Mouse (Mus musculus): ENCODE measurements around the gene Wdr74. TPM values are rescaled to one million over a fixed set of nuclear protein-coding genes. Genes with fewer than 3 reads are reported as not detected.
"Not testable (repeated sequence)": the region's sequence is repeated elsewhere in the genome, so short reads cannot be mapped to it uniquely, and the experiment has no call there.

Wdr74 gene
- polyA plus RNA-seq, 1 experiment, result 18.3 TPM

- TF ChIP-seq POLR2A (IDR thresholded peaks at IDR 0.05; ENCODE audit: control insufficient read depth, low read depth, low read length), result no peak
- no peak for TF ChIP-seq CTCF (IDR thresholded peaks at IDR 0.05; ENCODE audit: control insufficient read depth, insufficient read depth, insufficient replicate concordance, low read depth, low read length)
- Histone ChIP-seq H3K4me3 (ENCODE audit: control insufficient read depth, low read depth, low read length) (no peak overlapping the region), H3K27ac (ENCODE audit: control insufficient read depth, insufficient read depth, low read depth, low read length) (no peak overlapping the region), H3K36me3 (ENCODE audit: control insufficient read depth, insufficient read depth, low read length) (no peaks in the 10 kb centered on the region), H3K27me3 (ENCODE audit: control insufficient read depth, insufficient read depth, low read length) (no peaks in the 10 kb centered on the region), H3K4me1 (ENCODE audit: control insufficient read depth, insufficient read depth, low read length) (peaks cover 4% of the 10 kb centered on the region)
These were observed 17.3 kb upstream of the Wdr74 start for GRCm38 (mm10) chr19:8718357-8718756.

GRCm38 (mm10) chr19:8719037-8719436, 16.6 kb upstream of the Wdr74 start:
- H3K27ac ChIP-seq (ENCODE audit: control insufficient read depth, insufficient read depth, low read depth, low read length); H3K36me3 ChIP-seq (ENCODE audit: control insufficient read depth, insufficient read depth, low read length); H3K27me3 ChIP-seq (ENCODE audit: control insufficient read depth, insufficient read depth, low read length); H3K4me3 ChIP-seq (ENCODE audit: control insufficient read depth, low read depth, low read length); H3K4me1 ChIP-seq (ENCODE audit: control insufficient read depth, insufficient read depth, low read length): not testable (repeated sequence)

- TF ChIP-seq CTCF (IDR thresholded peaks at IDR 0.05; ENCODE audit: control insufficient read depth, insufficient read depth, insufficient replicate concordance, low read depth, low read length), result no peak
- no peak for TF ChIP-seq POLR2A (IDR thresholded peaks at IDR 0.05; ENCODE audit: control insufficient read depth, low read depth, low read length)
- peaks cover 1% of the 10 kb centered on the region for H3K36me3 ChIP-seq (ENCODE audit: control insufficient read depth, insufficient read depth, low read length)
- H3K4me3 ChIP-seq (ENCODE audit: control insufficient read depth, low read depth, low read length), result no peak overlapping the region
- H3K4me1 ChIP-seq (ENCODE audit: control insufficient read depth, insufficient read depth, low read length), result no peaks in the 10 kb centered on the region; the same call in 1 of the 2 replicates
- no peaks in the 10 kb centered on the region for H3K27me3 ChIP-seq (ENCODE audit: control insufficient read depth, insufficient read depth, low read length)
- no peak overlapping the region for H3K27ac ChIP-seq (ENCODE audit: control insufficient read depth, insufficient read depth, low read depth, low read length)
These were observed 14.2 kb upstream of the Wdr74 start for GRCm38 (mm10) chr19:8721378-8721777.

- Histone ChIP-seq H3K27me3 (ENCODE audit: control insufficient read depth, insufficient read depth, low read length) (no peaks in the 10 kb centered on the region), H3K36me3 (ENCODE audit: control insufficient read depth, insufficient read depth, low read length) (peaks cover 1% of the 10 kb centered on the region), H3K4me3 (ENCODE audit: control insufficient read depth, low read depth, low read length) (no peak overlapping the region), H3K27ac (ENCODE audit: control insufficient read depth, insufficient read depth, low read depth, low read length) (no peak overlapping the region), H3K4me1 (ENCODE audit: control insufficient read depth, insufficient read depth, low read length) (no peaks in the 10 kb centered on the region; the same call in 1 of the 2 replicates)
- TF ChIP-seq POLR2A (IDR thresholded peaks at IDR 0.05; ENCODE audit: control insufficient read depth, low read depth, low read length) (no peak), CTCF (IDR thresholded peaks at IDR 0.05; ENCODE audit: control insufficient read depth, insufficient read depth, insufficient replicate concordance, low read depth, low read length) (no peak)
These were observed 13.6 kb upstream of the Wdr74 start for GRCm38 (mm10) chr19:8722021-8722420.

GRCm38 (mm10) chr19:8722559-8722906, 13.1 kb upstream of the Wdr74 start:
- Histone ChIP-seq H3K27me3 (ENCODE audit: control insufficient read depth, insufficient read depth, low read length) (no peaks in the 10 kb centered on the region), H3K36me3 (ENCODE audit: control insufficient read depth, insufficient read depth, low read length) (peaks cover 1% of the 10 kb centered on the region), H3K4me1 (ENCODE audit: control insufficient read depth, insufficient read depth, low read length) (no peaks in the 10 kb centered on the region; the same call in 1 of the 2 replicates), H3K27ac (ENCODE audit: control insufficient read depth, insufficient read depth, low read depth, low read length) (peak overlapping the region; percentile 97), H3K4me3 (ENCODE audit: control insufficient read depth, low read depth, low read length) (peak overlapping the region; percentile 98)
- TF ChIP-seq CTCF (IDR thresholded peaks at IDR 0.05; ENCODE audit: control insufficient read depth, insufficient read depth, insufficient replicate concordance, low read depth, low read length) (no peak), POLR2A (IDR thresholded peaks at IDR 0.05; ENCODE audit: control insufficient read depth, low read depth, low read length) (no peak)

GRCm38 (mm10) chr19:8722907-8723573, 12.6 kb upstream of the Wdr74 start, which contains the start of gene Slc3a2:
Gene Slc3a2 (minus strand): TSS chr19:8723369.
- Histone ChIP-seq H3K36me3 (ENCODE audit: control insufficient read depth, insufficient read depth, low read length) (peaks cover 1% of the 10 kb centered on the region), H3K4me3 (ENCODE audit: control insufficient read depth, low read depth, low read length) (peak within 1 kb of the TSS; percentile 98), H3K27ac (ENCODE audit: control insufficient read depth, insufficient read depth, low read depth, low read length) (peak within 1 kb of the TSS; percentile 97), H3K4me1 (ENCODE audit: control insufficient read depth, insufficient read depth, low read length) (no peaks in the 10 kb centered on the region; the same call in 1 of the 2 replicates), H3K27me3 (ENCODE audit: control insufficient read depth, insufficient read depth, low read length) (no peaks in the 10 kb centered on the region)
- TF ChIP-seq POLR2A (IDR thresholded peaks at IDR 0.05; ENCODE audit: control insufficient read depth, low read depth, low read length) (peak; percentile 96), CTCF (IDR thresholded peaks at IDR 0.05; ENCODE audit: control insufficient read depth, insufficient read depth, insufficient replicate concordance, low read depth, low read length) (no peak)

GRCm38 (mm10) chr19:8723574-8724346, 11.9 kb upstream of the Wdr74 start:
- H3K4me1 ChIP-seq (ENCODE audit: control insufficient read depth, insufficient read depth, low read length), result no peaks in the 10 kb centered on the region; the same call in 1 of the 2 replicates
- H3K27me3 ChIP-seq (ENCODE audit: control insufficient read depth, insufficient read depth, low read length), result no peaks in the 10 kb centered on the region
- H3K27ac ChIP-seq (ENCODE audit: control insufficient read depth, insufficient read depth, low read depth, low read length), result peak overlapping the region; percentile 12
- no peak for TF ChIP-seq POLR2A (IDR thresholded peaks at IDR 0.05; ENCODE audit: control insufficient read depth, low read depth, low read length)
- TF ChIP-seq CTCF (IDR thresholded peaks at IDR 0.05; ENCODE audit: control insufficient read depth, insufficient read depth, insufficient replicate concordance, low read depth, low read length), result no peak
- H3K4me3 ChIP-seq (ENCODE audit: control insufficient read depth, low read depth, low read length), result peak overlapping the region; percentile 98
- peaks cover 1% of the 10 kb centered on the region for H3K36me3 ChIP-seq (ENCODE audit: control insufficient read depth, insufficient read depth, low read length)
